Mouse (Mus musculus) gonadal fat pad, adult 2 months (tissue): ENCODE results near the gene Hormad2. TPM values are rescaled to one million over a fixed set of nuclear protein-coding genes. Genes with fewer than 3 reads are reported as not detected.

Experiments used
- DNase-seq: peaks from one replicate; pipeline ENCODE4 v3.0.0-alpha.2; 2012; ENCODE audit warnings: low read depth
- polyA plus RNA-seq: library from polyadenylated mRNA; depleted of rRNA; stranded (reverse); fragments of >200 nt; gene quantifications from 2 replicates; pipeline ENCODE4 v1.2.3, GENCODE M21; 2012

Hormad2 gene
- polyA plus RNA-seq, 1 experiment: 0.16 TPM

DNA sequence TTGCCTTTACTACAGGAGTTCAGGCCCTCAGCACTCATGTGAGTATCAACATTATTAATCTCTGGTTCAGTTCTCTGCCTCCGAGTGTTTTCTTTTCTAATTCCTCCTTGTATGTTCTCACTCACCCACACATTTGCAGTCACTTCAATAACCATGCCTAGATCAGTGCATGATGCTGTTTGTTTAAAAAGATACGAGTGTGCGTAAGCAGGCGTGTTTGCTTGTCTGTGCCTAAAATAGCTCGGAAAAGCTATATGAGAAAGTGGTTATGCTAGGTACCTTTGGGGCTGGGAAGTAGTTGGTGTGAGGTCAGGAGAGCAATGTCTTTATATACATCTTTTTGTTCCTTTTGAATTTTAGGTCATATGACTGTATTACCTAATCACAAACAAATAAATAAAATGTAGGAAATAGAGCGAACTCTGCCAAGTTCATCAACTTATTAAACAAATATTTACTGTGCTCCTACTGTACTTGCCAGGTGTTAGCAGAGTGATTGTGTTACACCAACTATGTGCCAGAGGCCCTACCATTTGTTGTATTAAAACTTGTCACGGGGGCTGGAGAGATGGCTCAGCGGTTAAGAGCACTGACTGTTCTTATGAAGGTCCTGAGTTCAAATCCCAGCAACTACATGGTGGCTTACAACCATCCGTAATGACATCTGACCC, 100.7 kb downstream of the Hormad2 start:
- no peak for DNase-seq

GRCm38 (mm10) chr11:4339275-4339674, 101.6 kb downstream of the Hormad2 start:
- DNase-seq: no peak

- DNase-seq: no peak
Measured at GRCm38 (mm10) chr11:4336693-4337283, 104.1 kb downstream of the Hormad2 start.

DNA sequence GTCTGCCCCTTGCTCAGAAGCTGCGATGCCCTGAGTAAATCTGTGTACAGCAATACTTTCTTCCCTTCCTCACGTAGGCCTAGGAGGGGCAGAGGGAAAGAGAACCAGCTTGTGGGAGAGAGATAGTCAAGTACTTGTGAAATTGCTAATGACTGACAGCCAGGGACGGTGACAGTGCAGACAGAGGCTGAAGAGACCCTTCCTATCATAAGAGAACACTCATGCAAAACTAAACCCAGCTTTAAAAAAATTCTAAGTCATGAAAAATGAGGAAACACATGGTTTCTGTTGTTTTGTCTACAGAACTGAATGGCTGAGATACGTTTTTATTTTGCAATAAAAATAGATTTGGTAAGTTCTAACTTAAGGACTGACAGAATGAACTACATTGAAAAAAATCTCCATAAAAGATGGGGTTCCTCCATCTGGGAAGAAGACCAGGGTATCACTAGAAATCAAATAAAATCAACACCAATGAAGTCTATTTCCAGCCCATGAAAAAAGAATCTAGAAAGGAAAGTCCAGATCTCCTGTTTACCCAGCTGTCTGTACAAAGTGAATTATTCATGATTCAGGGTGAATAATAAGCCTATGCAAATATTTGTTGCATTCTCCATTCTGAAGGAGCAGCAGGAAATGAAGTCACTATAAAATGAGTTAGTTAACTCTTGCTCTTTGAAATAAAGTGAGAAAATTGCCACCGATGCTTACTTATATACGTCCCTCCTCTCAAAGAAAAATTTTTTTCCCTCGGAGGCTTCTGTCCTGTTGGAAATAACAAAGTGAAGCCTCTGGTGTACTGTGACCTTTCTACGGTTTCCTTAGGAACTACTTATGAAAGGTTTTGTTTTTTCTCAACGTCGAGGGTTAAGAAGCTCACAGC, 104.9 kb downstream of the Hormad2 start:
- DNase-seq: no peak

DNA sequence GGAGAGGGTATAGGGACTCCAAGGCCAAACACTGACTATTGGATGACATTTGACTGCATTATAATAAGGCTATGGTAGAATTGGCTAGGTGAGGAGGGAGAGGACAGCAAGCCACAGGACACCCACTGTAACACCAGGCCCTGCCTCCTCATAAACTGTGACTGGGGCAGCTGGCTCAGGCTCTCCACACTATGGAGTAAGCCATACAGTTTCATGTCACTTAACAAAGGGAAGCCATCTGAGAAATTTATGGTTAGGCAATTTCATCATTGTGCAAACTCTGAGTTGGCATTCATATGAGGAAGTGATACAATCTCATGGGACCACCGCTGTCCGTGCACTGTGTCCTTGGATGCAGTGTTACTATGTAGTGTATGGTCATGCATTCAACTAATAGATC, 107.9 kb downstream of the Hormad2 start:
- DNase-seq: no peak

DNA sequence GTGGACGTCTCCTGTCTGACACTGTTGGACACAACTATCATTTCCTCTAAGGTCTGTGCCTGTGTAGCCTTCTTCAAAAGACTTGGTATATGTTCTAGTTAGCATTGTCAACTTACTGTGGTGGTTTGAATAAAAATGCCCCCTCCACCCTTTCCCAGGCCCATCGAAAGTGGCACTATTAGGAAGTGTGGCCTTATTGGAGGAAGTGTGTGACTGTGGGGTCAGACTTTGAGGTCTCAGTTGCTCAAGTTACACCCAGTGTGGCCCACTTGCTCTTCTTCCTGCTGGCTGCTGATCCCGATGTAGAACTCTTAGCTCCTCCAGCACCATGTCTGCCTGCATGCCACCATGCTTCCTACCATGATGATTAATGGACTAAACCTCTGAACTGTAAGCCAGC, 112.7 kb downstream of the Hormad2 start:
- DNase-seq: no peak

DNA sequence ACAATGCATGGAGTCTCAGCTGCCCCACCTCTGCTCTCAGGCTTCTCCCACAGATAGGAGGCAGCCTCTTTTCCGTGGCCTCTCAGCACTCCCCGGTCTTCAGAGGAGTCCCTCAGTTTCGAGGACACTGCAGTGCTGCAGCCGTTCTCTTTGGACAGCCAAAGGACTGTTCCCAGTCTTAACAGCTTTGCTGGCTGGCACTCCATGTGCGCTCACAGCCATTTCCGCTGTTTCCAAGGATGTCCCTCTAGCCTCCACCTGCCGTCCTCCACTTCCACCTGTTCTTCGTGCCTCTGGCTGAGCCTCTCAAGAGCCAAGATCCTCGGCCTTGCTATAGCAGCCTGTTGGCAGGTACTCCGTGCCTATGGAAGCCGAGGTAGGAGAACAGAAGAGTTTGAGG, 117.4 kb downstream of the Hormad2 start:
- DNase-seq: no peak

DNA sequence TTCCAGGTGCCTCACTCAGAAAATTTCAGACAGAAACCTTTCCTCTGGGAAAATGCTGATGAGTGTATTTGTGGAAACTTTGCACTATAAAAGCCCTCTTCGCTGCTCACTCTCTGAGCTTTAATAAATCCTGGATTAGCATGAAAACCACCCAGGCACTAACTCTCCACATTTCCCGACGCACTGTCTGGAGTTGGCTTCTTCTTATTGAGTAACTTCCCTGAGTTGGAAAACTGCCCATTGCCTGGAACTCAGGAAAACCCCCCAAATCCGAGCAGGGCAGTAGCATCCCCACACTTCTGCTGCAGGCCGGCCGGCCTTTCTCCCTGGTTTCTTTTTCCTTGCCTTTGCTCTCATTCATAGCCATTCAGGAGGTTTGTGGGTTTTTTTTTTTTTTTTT, 118.0 kb downstream of the Hormad2 start:
- DNase-seq: no peak

GRCm38 (mm10) chr11:4320876-4321275, 120.0 kb downstream of the Hormad2 start:
- DNase-seq: no peak

DNA sequence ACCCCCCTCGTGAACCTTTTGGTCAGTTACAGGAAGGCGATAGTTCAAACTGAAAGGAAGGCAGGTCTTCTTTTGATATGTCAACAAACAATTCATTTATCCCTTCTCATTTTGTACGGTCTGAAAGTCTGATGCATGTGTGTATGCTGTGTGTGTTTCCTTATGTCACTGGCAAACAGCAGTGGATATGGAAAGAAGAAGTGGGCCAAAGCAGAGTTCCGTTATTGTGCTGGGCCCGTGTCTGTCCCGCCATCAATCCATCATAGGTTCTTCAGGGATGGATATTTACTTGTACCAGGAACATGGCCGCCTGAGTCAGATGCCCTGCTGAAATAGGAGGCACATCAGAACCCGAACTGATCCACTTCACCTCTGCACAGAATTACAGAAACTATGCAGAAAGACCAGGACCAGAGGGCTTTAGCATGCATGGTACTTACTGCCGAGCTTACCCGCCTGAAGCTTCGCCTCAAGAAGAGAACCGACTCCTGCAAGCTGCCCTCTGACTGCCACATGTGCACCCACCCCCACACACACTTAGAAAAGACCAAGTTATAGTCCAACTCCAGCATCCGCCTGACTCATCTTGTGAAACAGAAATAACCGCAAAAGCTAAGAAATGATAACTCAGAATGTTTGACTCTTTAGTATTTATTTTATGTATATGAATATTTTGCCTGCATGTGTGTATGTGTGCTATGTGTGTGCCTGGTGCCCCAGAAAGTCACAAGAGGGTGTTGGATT, 121.5 kb downstream of the Hormad2 start:
- DNase-seq: no peak

GRCm38 (mm10) chr11:4318011-4318410, 122.9 kb downstream of the Hormad2 start:
- no peak for DNase-seq

GRCm38 (mm10) chr11:4317287-4317686, 123.6 kb downstream of the Hormad2 start:
- DNase-seq: no peak

- no peak for DNase-seq
Measured at GRCm38 (mm10) chr11:4312180-4312579, 128.7 kb downstream of the Hormad2 start.

GRCm38 (mm10) chr11:4310324-4310723, 130.6 kb downstream of the Hormad2 start:
- DNase-seq: no peak

GRCm38 (mm10) chr11:4309613-4310012, 131.3 kb downstream of the Hormad2 start:
- no peak for DNase-seq

DNA sequence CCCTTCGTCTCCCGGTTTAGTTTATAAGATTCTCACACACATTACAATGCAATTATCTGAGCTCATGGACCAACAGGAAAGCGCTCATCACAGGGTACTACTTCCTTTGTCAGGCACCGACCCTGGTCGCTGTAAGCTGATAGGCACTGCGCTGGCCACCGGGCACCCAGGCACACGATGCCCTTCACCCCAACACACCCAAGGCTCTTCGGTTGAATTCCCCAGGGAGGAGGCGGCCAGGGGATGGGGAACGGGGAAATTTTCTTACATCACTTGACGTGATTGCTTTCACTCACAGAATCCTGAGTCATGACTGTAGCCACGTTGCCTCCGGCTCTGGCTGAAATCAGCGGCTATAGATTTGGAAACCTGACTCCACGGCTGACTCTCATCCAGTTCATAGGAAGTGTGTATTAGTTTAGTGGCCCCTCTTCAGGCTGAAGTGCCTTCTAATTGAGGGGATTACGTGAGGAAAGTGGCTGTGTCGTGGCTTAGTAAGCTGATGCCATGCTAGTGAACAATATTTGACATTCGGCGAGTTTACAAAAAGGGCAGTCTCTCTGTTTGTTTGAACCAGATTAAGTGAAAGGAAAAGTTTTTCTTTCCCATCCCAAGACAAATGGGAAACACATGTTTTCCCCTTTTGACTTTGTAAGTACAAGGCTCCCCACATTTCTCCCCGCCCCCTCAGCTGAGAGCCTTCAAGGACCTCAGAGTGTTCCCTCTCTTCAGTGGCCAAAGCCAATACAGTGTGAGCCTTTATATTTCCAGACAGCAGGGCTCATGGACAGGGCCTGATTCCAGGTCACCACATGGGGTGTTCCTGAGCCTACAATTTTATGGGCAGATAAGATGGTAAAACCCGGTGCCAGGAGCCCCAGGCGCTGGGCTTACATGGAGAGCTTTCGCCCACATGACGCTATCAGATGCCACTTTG, 132.1 kb downstream of the Hormad2 start:
- no peak for DNase-seq

GRCm38 (mm10) chr11:4308060-4308513, 132.8 kb downstream of the Hormad2 start:
- peak; percentile 93 for DNase-seq

- DNase-seq: no peak
Measured at GRCm38 (mm10) chr11:4306086-4306485, 134.8 kb downstream of the Hormad2 start.

DNA sequence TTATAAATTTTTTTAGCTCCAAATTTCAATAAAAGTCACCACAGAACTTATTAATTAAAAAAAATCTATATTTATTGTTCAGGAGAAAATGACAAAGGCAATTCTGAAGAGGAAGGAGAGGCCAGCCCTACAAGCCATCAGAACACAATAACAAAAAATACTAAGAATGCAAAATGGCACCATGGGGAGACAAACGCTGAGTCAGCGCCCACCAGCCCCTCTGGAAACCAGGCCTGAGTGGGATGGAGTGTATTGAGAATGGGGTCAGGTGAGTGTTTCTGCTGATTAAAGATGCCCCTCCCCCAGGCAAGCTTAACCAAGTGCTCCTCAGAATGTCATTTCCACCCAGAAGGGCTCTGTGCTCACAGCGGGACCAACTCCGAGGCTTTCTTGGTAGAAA, 135.8 kb downstream of the Hormad2 start:
- DNase-seq: no peak

DNA sequence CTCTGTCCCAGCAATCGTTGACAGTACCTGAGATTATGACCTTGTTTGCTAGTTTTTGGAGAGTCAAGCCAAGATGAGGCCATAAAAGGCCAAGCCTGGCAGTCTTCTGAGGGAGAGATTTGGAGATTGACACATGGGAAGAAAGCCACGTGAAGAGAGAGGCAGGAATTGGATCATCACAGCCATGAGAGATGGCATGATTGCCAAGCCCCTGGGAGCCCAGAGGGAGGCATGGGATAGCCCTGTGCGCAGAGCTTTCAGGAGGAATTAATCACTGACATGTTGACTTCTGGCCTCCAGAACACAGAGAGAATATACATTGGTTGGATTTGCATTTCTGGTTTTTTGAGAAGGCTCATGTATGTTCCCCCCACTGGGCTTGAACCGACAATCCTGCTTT, 136.7 kb downstream of the Hormad2 start:
- no peak for DNase-seq

DNA sequence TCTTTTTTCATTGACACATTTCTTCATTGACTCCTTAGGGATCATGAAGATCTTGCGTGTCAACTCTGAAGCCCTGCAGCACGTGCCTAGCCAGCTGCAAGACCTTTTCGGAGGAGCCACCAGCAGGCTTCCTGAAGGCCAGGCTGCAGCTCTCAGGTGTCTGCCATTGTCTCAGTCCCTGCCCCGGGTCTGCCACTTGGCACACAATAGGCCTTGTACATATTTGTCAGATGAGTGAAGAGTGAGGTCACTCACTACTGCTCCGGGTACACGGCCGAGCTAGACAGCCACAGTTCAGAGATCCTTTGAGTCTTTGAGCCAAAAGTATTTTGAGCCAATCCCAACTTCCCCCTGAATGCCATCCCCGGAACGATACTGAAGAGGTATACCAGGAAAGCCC, 137.9 kb downstream of the Hormad2 start:
- DNase-seq: no peak
